Mouse (Mus musculus) forebrain, embryonic 10.5 days (tissue): ENCODE measurements around the gene E2f2. TPM values are rescaled to one million over a fixed set of nuclear protein-coding genes. Genes with fewer than 3 reads are reported as not detected.

Source experiments
- DNase-seq: peaks from one replicate; pipeline ENCODE4 v3.0.0-alpha.2; 2017; ENCODE audit warnings: low spot score; ENCODE audit errors: extremely low spot score
- H3K27ac ChIP-seq: fragments of 300-500 bp; sonication (generic); 2 replicates; pipeline ENCODE4 v1.5.1; 2016; ENCODE audit warnings: mild to moderate bottlenecking
- H3K27me3 ChIP-seq: fragments of 300-500 bp; sonication (generic); 2 replicates; pipeline ENCODE4 v1.6.1; 2016; ENCODE audit warnings: mild to moderate bottlenecking; ENCODE audit not compliant: poor library complexity, severe bottlenecking
- H3K36me3 ChIP-seq: fragments of 300-500 bp; sonication (generic); replicated peaks from 2 replicates; pipeline ENCODE4 v1.6.1; 2016; ENCODE audit warnings: mild to moderate bottlenecking, moderate library complexity
- H3K4me1 ChIP-seq: fragments of 300-500 bp; sonication (generic); 2 replicates; pipeline ENCODE4 v1.6.1; 2016
- H3K4me3 ChIP-seq: fragments of 300-500 bp; sonication (generic); 2 replicates; pipeline ENCODE4 v1.5.1; 2016; ENCODE audit warnings: mild to moderate bottlenecking, moderate library complexity
- H3K9me3 ChIP-seq: fragments of 300-500 bp; sonication (generic); 2 replicates; pipeline ENCODE4 v1.6.1; 2016; ENCODE audit warnings: mild to moderate bottlenecking, moderate library complexity
- WGBS: fragments of 180-500 bp; shearing (Covaris S2); methylation state at CpG from one replicate; pipeline ENCODE4 v1.1.7; 2016; 5-methylcytosine and 5-hydroxymethylcytosine counted together
- polyA plus RNA-seq: library from polyadenylated mRNA; unstranded; fragments of >200 nt; fragmentation: Nextera tagmentation; extraction: Ambion mirVana; gene quantifications from 2 replicates; pipeline ENCODE4 v1.2.1, GENCODE M21; 2016

The E2f2 gene
- polyA plus RNA-seq, 1 experiment from 2014 or later, result 11.4 TPM

DNA sequence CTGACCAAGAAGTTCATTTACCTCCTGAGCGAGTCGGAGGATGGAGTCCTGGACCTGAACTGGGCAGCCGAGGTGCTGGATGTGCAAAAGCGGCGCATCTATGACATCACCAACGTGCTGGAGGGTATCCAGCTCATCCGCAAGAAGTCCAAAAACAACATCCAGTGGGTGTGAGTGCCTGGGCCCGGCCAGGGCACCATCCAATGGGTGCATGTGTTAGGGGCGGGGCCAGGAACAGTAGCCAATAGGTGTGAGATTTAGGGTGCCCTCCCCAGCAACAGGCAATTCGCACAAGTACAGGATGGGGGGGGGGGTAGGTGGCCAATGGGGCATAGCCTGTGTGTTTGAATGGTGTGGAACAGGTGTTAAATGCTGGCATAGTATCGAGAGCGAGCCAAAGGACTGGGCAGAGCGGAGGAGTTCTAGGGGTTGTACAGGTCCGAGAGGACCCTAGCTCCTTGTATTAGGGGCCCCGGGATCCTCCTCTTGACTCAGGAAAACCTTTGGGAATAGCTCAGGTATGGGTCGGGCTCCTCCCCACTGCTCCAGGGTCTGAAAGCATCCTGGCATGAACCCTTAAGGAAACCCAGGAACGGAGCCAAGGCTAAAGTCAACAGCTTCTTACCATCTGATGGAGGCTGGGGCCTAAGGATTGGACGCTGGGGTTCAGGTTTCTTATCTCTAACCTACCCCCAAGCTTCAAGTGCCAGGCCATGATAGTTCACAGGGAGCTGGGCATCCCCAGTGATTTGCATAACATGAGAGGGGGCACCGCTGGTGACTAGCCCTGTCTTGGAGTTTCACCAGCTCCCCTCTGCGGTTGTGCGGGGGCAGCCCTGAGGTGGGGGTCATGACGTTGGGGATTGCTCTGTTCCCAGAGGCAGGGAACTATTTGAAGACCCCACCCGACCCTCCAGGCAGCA, 8.5 kb downstream of the E2f2 start:
- 12% methylated on average over 23 of the region's 23 CpGs for WGBS
- peaks cover 67% of the 10 kb centered on the region for H3K36me3 ChIP-seq
- H3K9me3 ChIP-seq, result no peaks in the 10 kb centered on the region
- H3K4me1 ChIP-seq, result peaks cover 52% of the 10 kb centered on the region
- H3K27me3 ChIP-seq, result peaks cover 11% of the 10 kb centered on the region
- H3K4me3 ChIP-seq, result peak overlapping the region; percentile 45
- H3K27ac ChIP-seq, result peak overlapping the region; percentile 74
- DNase-seq, result peak; percentile 49

DNA sequence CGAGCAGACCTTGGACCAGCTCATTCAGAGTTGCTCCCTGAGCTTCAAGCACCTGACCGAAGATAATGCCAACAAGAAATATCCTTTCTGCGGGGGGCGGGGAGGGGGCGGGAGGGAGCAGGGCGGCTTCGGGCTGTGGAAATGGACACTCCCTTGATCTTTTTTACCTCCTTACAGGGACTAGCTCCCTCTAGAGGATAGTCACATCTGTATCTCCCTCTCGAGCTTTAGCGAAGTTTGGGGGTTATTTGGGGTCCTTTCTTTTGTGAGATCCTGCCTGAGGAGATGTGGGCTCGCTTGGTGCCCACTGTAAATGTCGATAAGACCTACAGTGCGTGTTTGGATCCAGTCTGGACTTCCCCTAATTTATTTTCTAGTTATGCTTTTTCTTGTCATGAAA, 9.2 kb downstream of the E2f2 start:
- Histone ChIP-seq H3K9me3 (no peaks in the 10 kb centered on the region), H3K4me3 (no peak overlapping the region), H3K36me3 (peaks cover 67% of the 10 kb centered on the region), H3K4me1 (peaks cover 45% of the 10 kb centered on the region), H3K27me3 (peaks cover 11% of the 10 kb centered on the region), H3K27ac (no peak overlapping the region; the same call in 1 of the 2 replicates)
- 22% methylated on average over 12 of the region's 12 CpGs for WGBS
- no peak for DNase-seq

DNA sequence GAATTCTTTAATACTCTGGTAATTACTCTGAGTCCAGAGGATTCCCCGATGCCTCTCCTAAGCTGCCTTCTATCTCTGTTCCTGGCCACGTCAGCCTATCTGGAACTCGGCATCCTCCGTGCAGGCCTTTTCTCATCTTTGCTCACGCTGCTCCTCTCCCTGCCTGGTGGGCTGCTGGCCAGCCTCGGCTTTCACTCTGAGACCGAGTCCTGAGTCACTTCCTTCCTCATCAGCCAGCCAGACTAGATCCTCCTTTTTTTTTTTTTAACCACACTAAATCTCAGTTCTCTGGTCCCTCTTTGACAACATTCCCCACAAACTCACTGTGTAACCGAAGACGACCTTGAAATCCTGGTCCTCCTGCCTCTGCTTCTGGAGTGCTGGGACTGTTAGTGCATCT, 13.2 kb downstream of the E2f2 start:
- H3K9me3 ChIP-seq, result no peaks in the 10 kb centered on the region
- peaks cover 12% of the 10 kb centered on the region for H3K4me1 ChIP-seq
- no peak overlapping the region for H3K27ac ChIP-seq
- no peak overlapping the region for H3K4me3 ChIP-seq
- H3K27me3 ChIP-seq, result peaks cover 8% of the 10 kb centered on the region
- no peak for DNase-seq
- H3K36me3 ChIP-seq, result peaks cover 82% of the 10 kb centered on the region
- 84% methylated on average over 9 of the region's 9 CpGs for whole genome bisulfite sequencing

DNA sequence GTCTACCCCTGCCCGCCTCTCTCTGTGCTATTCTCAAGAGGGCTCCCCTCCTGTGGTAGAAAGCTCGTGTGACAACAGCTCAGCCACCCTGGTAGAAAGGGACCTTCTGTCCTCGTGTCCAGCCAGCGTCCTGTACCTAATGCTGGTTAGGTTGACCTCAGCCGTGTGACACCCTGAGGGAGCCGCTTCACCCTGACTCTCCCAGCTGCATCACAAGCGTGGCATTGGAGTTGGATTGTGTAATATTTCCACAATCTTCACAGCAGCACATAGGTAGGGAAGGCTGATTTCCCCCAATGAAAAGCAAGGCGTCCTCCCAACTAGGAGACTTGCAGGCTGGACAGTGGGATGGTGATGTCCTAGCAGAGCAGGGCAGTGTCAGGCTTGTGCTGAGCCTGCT, 14.1 kb downstream of the E2f2 start:
- Histone ChIP-seq H3K27me3 (no peaks in the 10 kb centered on the region), H3K36me3 (peaks cover 82% of the 10 kb centered on the region), H3K4me1 (peaks cover 2% of the 10 kb centered on the region), H3K9me3 (no peaks in the 10 kb centered on the region), H3K4me3 (no peak overlapping the region), H3K27ac (no peak overlapping the region)
- 86% methylated on average over 8 of the region's 8 CpGs for WGBS
- DNase-seq, result no peak

DNA sequence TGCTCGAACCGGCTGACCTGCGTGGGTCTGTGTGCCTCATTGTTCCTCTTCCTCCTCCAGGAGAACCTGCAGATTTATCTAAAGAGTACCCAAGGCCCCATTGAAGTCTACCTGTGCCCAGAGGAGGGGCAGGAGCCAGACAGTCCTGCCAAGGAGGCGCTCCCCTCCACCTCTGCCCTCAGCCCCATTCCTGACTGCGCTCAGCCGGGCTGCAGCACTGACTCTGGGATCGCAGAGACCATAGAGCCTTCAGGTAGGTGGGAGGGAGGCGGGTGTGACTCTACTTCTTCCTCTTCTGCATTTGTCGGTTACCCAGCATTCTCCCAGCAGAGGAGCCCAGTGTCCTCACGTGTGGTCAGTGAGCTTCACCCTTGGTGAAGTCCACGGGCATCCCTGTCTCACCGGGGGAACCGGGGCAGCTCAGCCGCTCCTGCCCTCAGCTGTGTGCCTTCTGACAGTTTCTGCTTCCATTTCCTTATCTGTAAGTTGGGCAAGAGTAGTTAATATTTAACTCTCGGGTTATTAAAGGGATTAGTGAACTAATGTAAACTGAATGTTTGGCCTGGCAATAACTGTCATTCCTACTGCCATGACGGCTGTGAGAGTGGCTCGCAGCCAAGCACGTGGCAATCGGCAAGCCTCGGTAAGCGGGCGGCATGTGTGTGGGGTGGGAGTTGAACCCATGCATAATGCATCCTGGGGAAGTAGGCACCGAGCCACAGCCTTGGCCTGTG, 14.7 kb downstream of the E2f2 start:
- H3K4me3 ChIP-seq, result no peak overlapping the region
- H3K27ac ChIP-seq, result no peak overlapping the region
- H3K4me1 ChIP-seq, result no peaks in the 10 kb centered on the region
- no peaks in the 10 kb centered on the region for H3K9me3 ChIP-seq
- WGBS, result 90% methylated on average over 23 of the region's 23 CpGs
- H3K36me3 ChIP-seq, result peaks cover 88% of the 10 kb centered on the region
- DNase-seq, result no peak
- H3K27me3 ChIP-seq, result no peaks in the 10 kb centered on the region

DNA sequence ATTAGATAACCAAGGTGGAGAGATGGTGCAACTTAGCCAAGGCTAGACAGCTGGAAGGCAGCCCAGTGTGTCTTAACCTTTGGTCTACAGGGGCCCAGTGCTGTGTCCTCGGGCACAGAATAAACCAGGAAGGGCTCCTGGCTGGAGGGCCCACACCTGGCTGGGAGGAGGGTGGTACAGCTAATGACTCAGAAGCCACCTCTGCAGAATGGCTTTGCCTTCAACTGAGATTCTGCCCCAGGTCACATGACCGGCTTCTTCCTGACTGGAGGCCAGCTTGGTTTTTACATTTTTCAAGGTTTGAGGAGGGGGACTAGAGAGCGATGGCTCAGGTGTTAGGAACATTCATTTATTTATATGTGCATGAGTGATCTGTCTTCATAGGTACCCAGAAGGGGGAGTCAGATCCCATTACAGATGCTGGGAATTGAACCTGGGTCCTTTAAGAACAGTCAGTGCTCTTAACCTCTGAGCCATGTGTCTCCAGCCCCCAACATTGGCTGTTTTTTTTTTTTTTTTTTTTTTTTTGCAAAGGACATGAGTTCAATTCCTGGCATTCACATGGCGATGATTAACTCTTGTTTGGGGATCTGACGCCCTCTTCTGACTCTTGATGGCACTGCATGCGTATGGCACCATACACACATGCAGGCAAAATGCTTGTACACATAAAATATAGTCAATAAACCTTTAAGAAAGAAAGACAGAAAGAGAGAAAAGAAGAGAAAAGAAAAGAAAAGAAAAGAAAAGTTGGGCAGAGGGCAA, 17.0 kb downstream of the E2f2 start:
- peaks cover 99% of the 10 kb centered on the region for H3K36me3 ChIP-seq
- WGBS, result 81% methylated on average over 6 of the region's 6 CpGs
- H3K27ac ChIP-seq, result no peak overlapping the region

DNA sequence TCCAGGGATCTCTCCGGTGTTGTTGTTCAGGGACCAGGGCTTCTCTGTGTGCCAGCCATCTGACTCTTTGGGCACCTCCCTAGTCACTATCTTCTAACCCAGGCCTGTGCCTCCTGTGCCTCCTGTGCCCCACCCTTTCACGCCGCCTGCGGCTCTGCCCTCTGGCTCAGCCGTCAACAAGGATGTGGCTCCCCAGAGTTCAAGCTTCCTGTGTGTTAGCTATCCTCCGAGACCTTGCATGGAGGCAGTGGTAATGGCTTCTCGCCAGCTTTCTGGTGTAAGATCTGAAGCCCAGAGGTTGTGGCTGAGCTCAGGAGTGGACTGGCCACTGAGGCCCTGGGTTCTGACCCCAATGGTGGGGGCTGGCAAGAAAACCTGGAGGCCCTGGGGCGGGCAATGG, 17.7 kb downstream of the E2f2 start:
- Histone ChIP-seq H3K4me1 (peaks cover 3% of the 10 kb centered on the region; the same call in 1 of the 2 replicates), H3K4me3 (no peak overlapping the region), H3K27me3 (no peaks in the 10 kb centered on the region), H3K9me3 (no peaks in the 10 kb centered on the region), H3K36me3 (peaks cover 100% of the 10 kb centered on the region), H3K27ac (no peak overlapping the region)
- DNase-seq, result no peak
- 87% methylated on average over 8 of the region's 8 CpGs for WGBS

More for the DNA sequence above, 17.0 kb downstream of the E2f2 start:
- no peaks in the 10 kb centered on the region for H3K27me3 ChIP-seq
- no peak overlapping the region for H3K4me3 ChIP-seq
- H3K4me1 ChIP-seq, result no peaks in the 10 kb centered on the region
- H3K9me3 ChIP-seq, result no peaks in the 10 kb centered on the region
- DNase-seq, result no peak

DNA sequence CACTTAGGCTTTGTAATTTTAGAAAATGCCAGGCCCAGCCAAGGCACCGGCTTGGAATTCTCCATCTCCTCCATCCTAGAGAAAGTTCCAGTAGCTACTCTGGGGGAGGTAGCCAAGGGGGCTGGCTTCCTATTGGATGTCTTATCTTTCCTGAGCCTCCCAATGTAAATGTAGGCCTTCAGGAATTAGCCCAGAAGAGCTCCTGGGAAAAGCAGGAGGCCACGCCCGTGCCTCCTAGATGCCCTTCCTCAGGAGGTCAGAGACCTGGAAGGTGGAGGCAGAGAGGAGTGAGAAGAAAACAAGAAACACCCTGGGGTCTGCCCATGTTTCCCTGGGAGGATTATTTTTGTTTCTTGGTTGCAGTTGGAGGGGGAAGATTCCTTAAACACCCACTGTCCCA, 21.4 kb downstream of the E2f2 start:
- 91% methylated on average over 3 of the region's 3 CpGs for WGBS
- Histone ChIP-seq H3K9me3 (no peaks in the 10 kb centered on the region), H3K4me3 (no peak overlapping the region), H3K4me1 (peaks cover 5% of the 10 kb centered on the region; the same call in 1 of the 2 replicates), H3K36me3 (peaks cover 76% of the 10 kb centered on the region), H3K27ac (no peak overlapping the region), H3K27me3 (no peaks in the 10 kb centered on the region)
- no peak for DNase-seq

DNA sequence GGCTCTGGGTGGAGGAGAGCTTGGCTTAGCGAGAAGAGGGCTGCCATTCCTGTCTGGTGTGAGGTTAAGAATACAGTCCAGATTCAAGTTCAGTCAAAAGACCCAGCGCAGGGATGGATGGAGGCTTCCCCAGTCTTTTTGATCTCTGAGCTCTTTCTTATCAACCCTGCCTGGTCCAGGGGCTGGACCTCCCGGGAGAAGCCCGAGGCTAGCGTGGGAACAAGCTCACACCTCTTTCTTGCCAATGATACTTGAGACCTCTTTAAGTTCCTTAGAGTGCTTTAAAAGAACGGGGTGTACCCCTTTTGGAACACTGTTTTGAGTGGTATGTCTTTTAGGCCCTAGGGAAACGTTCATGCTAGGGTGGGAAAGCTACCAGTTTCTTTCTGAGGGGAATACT, 22.8 kb downstream of the E2f2 start:
- no peaks in the 10 kb centered on the region for H3K27me3 ChIP-seq
- DNase-seq, result no peak
- peaks cover 5% of the 10 kb centered on the region; the same call in 1 of the 2 replicates for H3K4me1 ChIP-seq
- WGBS, result 73% methylated on average over 7 of the region's 7 CpGs
- H3K27ac ChIP-seq, result no peak overlapping the region
- H3K36me3 ChIP-seq, result peaks cover 62% of the 10 kb centered on the region
- H3K9me3 ChIP-seq, result no peaks in the 10 kb centered on the region
- no peak overlapping the region for H3K4me3 ChIP-seq

DNA sequence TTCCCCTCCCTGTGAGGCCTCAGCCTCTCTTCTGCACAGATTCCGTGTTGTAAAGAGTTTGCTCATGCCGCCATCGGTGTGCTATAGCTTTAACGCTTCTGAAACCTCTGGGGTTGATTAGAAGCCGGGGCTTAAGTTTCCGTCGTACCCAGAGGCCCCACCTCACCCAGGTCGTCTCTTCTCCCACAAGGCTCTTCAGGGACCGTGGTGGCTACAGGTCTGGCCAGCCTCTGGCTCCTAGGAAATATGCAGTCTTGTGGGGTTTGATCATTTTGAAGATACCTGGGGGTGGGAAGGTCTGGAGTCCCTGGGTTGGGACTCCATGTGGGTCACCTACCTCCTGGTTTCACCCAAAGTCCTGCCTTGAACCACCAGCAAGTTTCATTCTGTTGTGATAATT, 23.4 kb downstream of the E2f2 start:
- no peak for DNase-seq
- H3K9me3 ChIP-seq, result no peaks in the 10 kb centered on the region
- H3K4me3 ChIP-seq, result no peak overlapping the region
- peaks cover 6% of the 10 kb centered on the region; the same call in 1 of the 2 replicates for H3K4me1 ChIP-seq
- WGBS, result 71% methylated on average over 9 of the region's 9 CpGs
- H3K36me3 ChIP-seq, result peaks cover 56% of the 10 kb centered on the region
- H3K27ac ChIP-seq, result no peak overlapping the region
- peaks cover under 1% of the 10 kb centered on the region; the same call in 1 of the 2 replicates for H3K27me3 ChIP-seq

DNA sequence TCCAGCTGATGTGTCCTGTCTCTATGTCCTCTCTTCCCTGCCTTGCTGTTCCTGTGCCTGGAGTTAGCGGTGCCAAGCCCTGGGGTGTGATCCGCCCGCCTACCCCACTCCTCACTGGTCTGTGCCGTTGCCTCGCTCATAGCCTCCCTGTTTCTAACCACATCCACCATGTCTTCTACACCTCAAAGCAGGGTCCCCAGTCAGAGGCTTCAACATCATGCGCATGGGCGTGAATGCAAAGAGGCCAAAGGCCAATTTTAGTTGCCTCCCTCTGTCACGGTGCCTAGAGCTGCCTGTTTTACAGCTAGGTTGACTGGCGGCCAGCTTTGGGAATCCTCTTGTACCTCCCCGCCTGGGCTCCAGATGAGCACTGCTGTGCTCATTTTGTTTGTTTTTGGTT, 24.0 kb downstream of the E2f2 start:
- 89% methylated on average over 10 of the region's 10 CpGs for WGBS
- H3K4me1 ChIP-seq, result peaks cover 8% of the 10 kb centered on the region; the same call in 1 of the 2 replicates
- no peak for DNase-seq
- no peaks in the 10 kb centered on the region for H3K9me3 ChIP-seq
- no peak overlapping the region for H3K27ac ChIP-seq
- H3K4me3 ChIP-seq, result no peak overlapping the region
- peaks cover 50% of the 10 kb centered on the region for H3K36me3 ChIP-seq
- peaks cover 5% of the 10 kb centered on the region for H3K27me3 ChIP-seq

DNA sequence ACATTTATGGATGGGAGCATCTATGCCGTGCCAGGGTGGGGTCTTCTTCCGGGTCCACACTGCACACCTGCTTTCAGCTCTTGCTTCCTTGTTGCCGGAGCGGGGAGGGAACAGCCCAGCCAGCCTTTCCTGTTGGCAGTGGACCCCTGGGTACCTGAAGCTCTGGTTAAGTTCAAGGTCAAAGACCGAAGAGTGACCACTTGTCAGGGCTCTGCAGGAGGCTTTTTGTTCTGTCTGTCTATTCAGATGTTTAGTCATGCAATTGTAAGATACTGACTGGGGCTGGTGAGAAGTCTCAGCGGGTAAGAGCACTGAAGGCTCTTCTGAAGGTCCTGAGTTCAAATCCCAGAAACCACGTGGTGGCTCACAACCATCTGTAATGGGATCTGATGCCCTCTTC, 26.7 kb downstream of the E2f2 start:
- H3K4me1 ChIP-seq, result peaks cover 17% of the 10 kb centered on the region; the same call in 1 of the 2 replicates
- no peak for DNase-seq
- 81% methylated on average over 7 of the region's 7 CpGs for WGBS
- peaks cover 22% of the 10 kb centered on the region for H3K27me3 ChIP-seq
- H3K9me3 ChIP-seq, result no peaks in the 10 kb centered on the region
- peaks cover 24% of the 10 kb centered on the region for H3K36me3 ChIP-seq
- no peak overlapping the region for H3K27ac ChIP-seq
- H3K4me3 ChIP-seq, result no peak overlapping the region
